Mouse (Mus musculus) heart, adult 2 months (tissue): ENCODE data around the gene Elmsan1. TPM values are rescaled to one million over a fixed set of nuclear protein-coding genes. Genes with fewer than 3 reads are reported as not detected.
A peak's percentile ranks its signal among the peaks of the same experiment; 100 is the strongest.

Source experiments
- DNase-seq, 2 experiments: peaks; one replicate each; pipeline ENCODE4 v3.0.0; 2021
- H3K27ac ChIP-seq: fragments of 200-600 bp; 2 replicates; pipeline ENCODE4 v1.8.1; 2022
- H3K27me3 ChIP-seq: fragments of 200-500 bp; 2 replicates; pipeline ENCODE4 v1.6.1; 2012; ENCODE audit warnings: mild to moderate bottlenecking, low read length, inconsistent platforms, mixed read lengths; ENCODE audit not compliant: control insufficient read depth, insufficient read depth
- H3K36me3 ChIP-seq: fragments of 200-500 bp; 2 replicates; pipeline ENCODE4 v1.6.1; 2012; ENCODE audit warnings: low read length, inconsistent platforms; ENCODE audit not compliant: control insufficient read depth, insufficient read depth
- H3K4me1 ChIP-seq: fragments of 200-500 bp; 2 replicates; pipeline ENCODE4 v1.6.1; 2011; ENCODE audit warnings: low read length; ENCODE audit not compliant: control insufficient read depth, insufficient read depth
- H3K4me3 ChIP-seq: fragments of 200-600 bp; 2 replicates; pipeline ENCODE4 v1.8.1; 2022
- H3K79me2 ChIP-seq: fragments of 200-500 bp; replicated peaks from 2 replicates; pipeline ENCODE4 v1.6.1; 2012; ENCODE audit warnings: mild to moderate bottlenecking, inconsistent platforms, low read length, moderate library complexity, mixed read lengths; ENCODE audit not compliant: control insufficient read depth, insufficient read depth
- H3K9ac ChIP-seq: fragments of 200-500 bp; 2 replicates; pipeline ENCODE4 v1.6.1; 2012; ENCODE audit warnings: low read depth, mild to moderate bottlenecking, control low read depth, inconsistent platforms, low read length, mixed read lengths
- CTCF ChIP-seq: fragments of 200-600 bp; IDR thresholded peaks from 2 replicates; pipeline ENCODE4 v1.8.1; 2022; ENCODE audit warnings: antibody characterized with exemption, mild to moderate bottlenecking, moderate library complexity
- EP300 ChIP-seq: fragments of 200-500 bp; IDR thresholded peaks from 2 replicates; pipeline ENCODE4 v1.6.1; 2011; ENCODE audit warnings: low read depth, low read length, control low read depth; ENCODE audit not compliant: insufficient read depth
- POLR2A ChIP-seq: fragments of 200-500 bp; IDR thresholded peaks from 2 replicates; pipeline ENCODE4 v1.6.1; 2011; ENCODE audit warnings: mild to moderate bottlenecking, low read depth, low read length, control low read depth; ENCODE audit not compliant: insufficient read depth
- WGBS: fragments of 180-500 bp; shearing (Covaris S2); methylation state at CpG from one replicate; pipeline ENCODE4 v1.1.7; 2018; 5-methylcytosine and 5-hydroxymethylcytosine counted together
- intact Hi-C: fragments of 180-260 bp; cut with DNase I; formaldehyde crosslinking; loops from one replicate; pipeline ENCODE4 v1.15.1; 2025
- polyA plus RNA-seq: library from polyadenylated mRNA; depleted of rRNA; stranded (reverse); fragments of >200 nt; gene quantifications from 2 replicates; pipeline ENCODE4 v1.2.3, GENCODE M21; 2012
- total RNA-seq, 2 experiments: library from RNA; stranded (reverse); gene quantifications; 2 replicates each; pipeline ENCODE4 v1.2.3; 2021

Elmsan1 gene
- total and polyA plus RNA-seq, 3 experiments: 8.1 to 14.7 (median 12.3) TPM

GRCm38 (mm10) chr12:84165631-84166373, 52.9 kb downstream of the Elmsan1 start:
- Histone ChIP-seq H3K27ac (peak overlapping the region; percentile 73), H3K27me3 (no peaks in the 10 kb centered on the region), H3K9ac (peak overlapping the region; percentile 40; the same call in 1 of the 2 replicates), H3K36me3 (peaks cover 7% of the 10 kb centered on the region), H3K4me3 (no peak overlapping the region), H3K4me1 (peaks cover 11% of the 10 kb centered on the region), H3K79me2 (peaks cover 5% of the 10 kb centered on the region)
- TF ChIP-seq CTCF (no peak), EP300 (no peak), POLR2A (no peak)
- 20% methylated on average over 8 of the region's 8 CpGs for WGBS
- DNase-seq: no peak
- intact Hi-C loops: no loop called here

- H3K27me3 ChIP-seq: no peaks in the 10 kb centered on the region
- 83% methylated on average over 11 of the region's 11 CpGs for WGBS
- H3K4me1 ChIP-seq: peaks cover 10% of the 10 kb centered on the region
- no peak overlapping the region for H3K4me3 ChIP-seq
- intact Hi-C loops: loop anchor here (1.0 kb wide), 1 partner anchor 57 kb away; no protein-coding TSS in a partner anchor
- no peak for DNase-seq
- peaks cover 2% of the 10 kb centered on the region; the same call in 1 of the 2 replicates for H3K79me2 ChIP-seq
- H3K9ac ChIP-seq: no peak overlapping the region
- peaks cover 7% of the 10 kb centered on the region for H3K36me3 ChIP-seq
- no peak overlapping the region for H3K27ac ChIP-seq
- TF ChIP-seq POLR2A: no peak
- TF ChIP-seq CTCF: no peak
- no peak for TF ChIP-seq EP300
Measured at GRCm38 (mm10) chr12:84163586-84164110, 55.0 kb downstream of the Elmsan1 start.

- peak; percentile 80 for TF ChIP-seq CTCF
- no peak for TF ChIP-seq POLR2A
- Histone ChIP-seq H3K27ac (no peak overlapping the region), H3K9ac (no peak overlapping the region), H3K4me1 (peaks cover 10% of the 10 kb centered on the region), H3K27me3 (no peaks in the 10 kb centered on the region), H3K4me3 (no peak overlapping the region), H3K79me2 (no peaks in the 10 kb centered on the region), H3K36me3 (peaks cover 7% of the 10 kb centered on the region)
- intact Hi-C loops: loop anchor here (1.0 kb wide), 1 partner anchor 57 kb away; no protein-coding TSS in a partner anchor
- DNase-seq: peak in 1 of 2 experiments; percentile 49
- 79% methylated on average over 9 of the region's 9 CpGs for WGBS
Measured at GRCm38 (mm10) chr12:84163133-84163532, 55.5 kb downstream of the Elmsan1 start.

GRCm38 (mm10) chr12:84161616-84162433, 56.9 kb downstream of the Elmsan1 start:
- TF ChIP-seq POLR2A: no peak
- TF ChIP-seq EP300: 0 out of 2 replicates have a peak, but pooled peaks have one; percentile 37
- TF ChIP-seq CTCF: peak; percentile 68
- peaks cover 7% of the 10 kb centered on the region for H3K36me3 ChIP-seq
- WGBS: 83% methylated on average over 14 of the region's 14 CpGs

GRCm38 (mm10) chr12:84161116-84161515, 57.6 kb downstream of the Elmsan1 start:
- peak in 1 of 2 experiments; percentile 7 for DNase-seq
- TF ChIP-seq POLR2A: no peak
- H3K4me3 ChIP-seq: no peak overlapping the region
- peaks cover 4% of the 10 kb centered on the region for H3K36me3 ChIP-seq
- no peak overlapping the region for H3K27ac ChIP-seq
- no peaks in the 10 kb centered on the region for H3K79me2 ChIP-seq
- 48% methylated on average over 8 of the region's 8 CpGs for WGBS
- no peaks in the 10 kb centered on the region for H3K27me3 ChIP-seq
- intact Hi-C loops: loop anchor here (1.0 kb wide), 1 partner anchor 88 kb away; no protein-coding TSS in a partner anchor
- peaks cover 6% of the 10 kb centered on the region for H3K4me1 ChIP-seq
- no peak overlapping the region for H3K9ac ChIP-seq

More at GRCm38 (mm10) chr12:84161616-84162433, 56.9 kb downstream of the Elmsan1 start:
- H3K27me3 ChIP-seq: no peaks in the 10 kb centered on the region
- DNase-seq: peak in 1 of 2 experiments; percentile 24
- no peak overlapping the region for H3K9ac ChIP-seq
- H3K79me2 ChIP-seq: no peaks in the 10 kb centered on the region
- no peak overlapping the region for H3K4me3 ChIP-seq
- intact Hi-C loops: loop anchor here (1.0 kb wide), 1 partner anchor 87 kb away; no protein-coding TSS in a partner anchor
- no peak overlapping the region for H3K27ac ChIP-seq
- H3K4me1 ChIP-seq: peaks cover 10% of the 10 kb centered on the region
